Mouse (Mus musculus) heart, embryonic 15.5 days (tissue): ENCODE data around the gene Lmod2. TPM values are rescaled to one million over a fixed set of nuclear protein-coding genes. Genes with fewer than 3 reads are reported as not detected.
A peak's percentile ranks its signal among the peaks of the same experiment; 100 is the strongest.

Experiments used
- ATAC-seq: fragments of 200-750 bp; cut with Nextera tagmentation; replicated peaks from 2 replicates; pipeline ENCODE4 v1.8.0; 2017; ENCODE audit warnings: low read depth, moderate TSS enrichment; ENCODE audit not compliant: insufficient number of reproducible peaks, insufficient read depth, low FRiP score
- H3K27ac ChIP-seq: fragments of 300-500 bp; sonication (generic); 2 replicates; pipeline ENCODE4 v1.5.1; 2015; ENCODE audit warnings: mild to moderate bottlenecking, inconsistent platforms
- H3K27me3 ChIP-seq: fragments of 300-500 bp; sonication (generic); 2 replicates; pipeline ENCODE4 v1.6.1; 2015; ENCODE audit warnings: inconsistent platforms
- H3K36me3 ChIP-seq: fragments of 300-500 bp; sonication (generic); 2 replicates; pipeline ENCODE4 v1.6.1; 2015; ENCODE audit warnings: mild to moderate bottlenecking, inconsistent platforms
- H3K4me1 ChIP-seq: fragments of 300-500 bp; sonication (generic); replicated peaks from 2 replicates; pipeline ENCODE4 v1.6.1; 2015; ENCODE audit warnings: inconsistent platforms
- H3K4me2 ChIP-seq: fragments of 300-500 bp; sonication (generic); 2 replicates; pipeline ENCODE4 v1.6.1; 2015; ENCODE audit warnings: inconsistent platforms, mild to moderate bottlenecking, moderate library complexity
- H3K4me3 ChIP-seq: fragments of 300-500 bp; sonication (generic); 2 replicates; pipeline ENCODE4 v1.5.1; 2015; ENCODE audit warnings: mild to moderate bottlenecking, inconsistent platforms
- H3K9ac ChIP-seq: fragments of 300-500 bp; sonication (generic); 2 replicates; pipeline ENCODE4 v1.6.1; 2015; ENCODE audit warnings: mild to moderate bottlenecking, inconsistent platforms
- H3K9me3 ChIP-seq: fragments of 300-500 bp; sonication (generic); replicated peaks from 2 replicates; pipeline ENCODE4 v1.6.1; 2016; ENCODE audit warnings: inconsistent platforms
- WGBS: fragments of 180-500 bp; shearing (Covaris S2); methylation state at CpG from one replicate; pipeline ENCODE4 v1.1.7; 2015; ENCODE audit warnings: mixed read lengths; 5-methylcytosine and 5-hydroxymethylcytosine counted together
- polyA plus RNA-seq: library from polyadenylated mRNA; unstranded; fragments of >200 nt; fragmentation: Nextera tagmentation; extraction: Ambion mirVana; gene quantifications from 2 replicates; pipeline ENCODE4 v1.2.1, GENCODE M21; 2015

Lmod2 gene
- 38.2 and 51.2 TPM in 2 replicates for polyA plus RNA-seq

DNA sequence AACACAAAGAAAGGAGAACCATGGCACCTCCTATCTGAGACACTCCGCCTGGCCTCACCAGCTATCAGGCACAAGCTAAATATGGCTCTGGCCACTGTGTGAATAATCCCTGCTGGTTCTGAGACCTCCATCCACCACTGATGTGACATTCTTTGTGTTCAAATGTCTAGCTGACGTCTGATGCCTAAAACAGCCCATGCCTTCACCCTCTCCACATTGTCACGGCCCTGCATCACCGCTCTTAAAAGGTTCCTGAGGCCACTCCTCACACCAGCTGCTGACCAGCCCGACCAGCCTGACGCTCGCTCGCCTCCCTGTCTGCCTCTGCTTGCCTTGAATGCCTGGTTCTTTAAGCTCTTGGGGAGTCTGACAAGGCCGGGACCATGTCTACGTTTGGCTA is at the start of gene Lmod2:
Gene Lmod2 (plus strand): TSS at position 263 of the 400 bp plus-strand sequence.
- H3K27me3 ChIP-seq: no peaks in the 10 kb centered on the region
- peak within 1 kb of the TSS; percentile 90 for H3K27ac ChIP-seq
- peak; percentile 92 for ATAC-seq
- H3K4me2 ChIP-seq: peak within 1 kb of the TSS; percentile 66
- peaks cover 25% of the 10 kb centered on the region for H3K4me1 ChIP-seq
- H3K4me3 ChIP-seq: peak within 1 kb of the TSS; percentile 50
- H3K9me3 ChIP-seq: no peaks in the 10 kb centered on the region
- 46% methylated on average over 10 of the region's 10 CpGs for WGBS
- no peaks in the 10 kb centered on the region for H3K36me3 ChIP-seq
- H3K9ac ChIP-seq: peak within 1 kb of the TSS; percentile 64

DNA sequence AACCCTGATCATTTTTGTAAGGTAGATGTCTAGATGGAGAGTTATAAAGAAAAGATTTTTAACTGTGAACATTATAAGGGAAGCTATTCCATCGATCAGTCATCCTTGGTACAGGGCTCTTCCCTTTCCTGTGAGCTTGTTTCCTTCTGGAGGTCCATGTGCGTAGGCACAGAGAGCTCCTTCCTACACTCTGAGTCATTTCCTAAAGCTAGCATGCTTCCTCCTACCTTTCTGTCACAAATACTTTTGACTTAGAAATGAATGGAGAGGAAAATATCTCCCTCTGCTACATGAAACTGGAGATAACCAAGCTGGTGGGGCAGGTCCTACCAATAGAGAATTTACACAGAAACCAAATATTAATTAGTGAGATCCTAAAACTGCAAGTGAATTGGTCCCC is 47.8 kb upstream of the Lmod2 start:
- ATAC-seq: no peak
- H3K36me3 ChIP-seq: no peaks in the 10 kb centered on the region
- no peak overlapping the region for H3K4me2 ChIP-seq
- no peak overlapping the region for H3K4me3 ChIP-seq
- H3K9ac ChIP-seq: no peak overlapping the region
- WGBS: 63% methylated on average over 2 of the region's 2 CpGs
- no peaks in the 10 kb centered on the region for H3K9me3 ChIP-seq
- no peaks in the 10 kb centered on the region for H3K27me3 ChIP-seq
- no peak overlapping the region for H3K27ac ChIP-seq
- peaks cover 20% of the 10 kb centered on the region for H3K4me1 ChIP-seq

DNA sequence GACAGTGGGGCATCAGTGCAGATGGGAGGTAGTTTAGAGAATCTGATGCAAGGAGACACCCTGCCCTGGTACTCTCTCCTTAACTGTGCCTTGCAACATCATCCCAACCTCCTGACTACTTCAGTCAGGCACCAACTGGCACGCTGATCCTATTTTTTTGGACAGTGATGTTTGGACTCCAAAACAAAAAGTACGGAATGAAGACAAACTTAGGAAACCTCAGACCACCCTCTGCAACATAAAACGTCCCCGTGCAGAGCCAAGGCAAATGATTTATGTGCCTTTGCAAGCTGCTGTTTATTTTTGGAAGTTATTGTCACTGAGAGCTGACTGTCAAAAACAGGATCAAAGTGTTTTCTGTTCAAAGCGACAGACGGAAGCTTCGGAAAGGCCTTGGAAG is 45.5 kb upstream of the Lmod2 start:
- H3K4me2 ChIP-seq: no peak overlapping the region
- 33% methylated on average over 7 of the region's 7 CpGs for WGBS
- H3K9me3 ChIP-seq: no peaks in the 10 kb centered on the region
- H3K27me3 ChIP-seq: no peaks in the 10 kb centered on the region
- no peak overlapping the region for H3K4me3 ChIP-seq
- ATAC-seq: no peak
- H3K4me1 ChIP-seq: peaks cover 18% of the 10 kb centered on the region
- H3K9ac ChIP-seq: no peak overlapping the region
- H3K27ac ChIP-seq: no peak overlapping the region; the same call in 1 of the 2 replicates
- H3K36me3 ChIP-seq: no peaks in the 10 kb centered on the region

DNA sequence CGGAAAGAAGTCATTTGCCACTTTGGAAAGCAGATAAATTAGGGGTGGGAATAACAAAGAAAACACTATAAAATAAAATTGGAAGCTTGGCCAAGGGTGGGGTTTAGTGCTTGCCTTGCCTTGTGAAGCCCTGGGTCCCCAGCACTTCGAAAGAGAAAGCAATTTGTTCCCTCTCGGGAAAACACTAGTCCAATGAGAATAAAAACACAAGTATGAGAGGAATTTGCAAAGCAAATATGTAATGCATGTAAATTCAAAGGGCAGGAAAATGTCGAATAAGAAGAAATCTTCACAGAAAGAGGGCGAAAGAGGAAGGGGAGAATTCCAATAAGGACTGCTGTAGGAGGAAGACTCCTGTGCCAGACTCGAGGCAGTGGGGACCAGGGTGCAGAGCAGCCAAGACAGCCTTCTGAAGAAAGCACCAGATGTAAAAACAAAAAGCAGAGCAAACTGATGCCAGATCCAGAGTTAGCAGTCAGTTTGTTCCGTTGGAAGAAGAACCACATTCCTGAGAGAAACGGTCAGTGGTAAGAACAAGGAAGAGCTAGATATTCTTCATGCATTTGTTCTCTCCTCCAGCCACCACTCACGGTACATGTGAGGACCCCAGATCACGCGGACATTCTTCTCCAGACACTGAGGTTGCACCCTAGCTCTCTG is 43.0 kb upstream of the Lmod2 start:
- H3K27me3 ChIP-seq: no peaks in the 10 kb centered on the region
- WGBS: 50% methylated on average over 11 of the region's 11 CpGs
- no peak overlapping the region for H3K4me3 ChIP-seq
- H3K4me2 ChIP-seq: peak overlapping the region; percentile 16
- peak overlapping the region; percentile 43 for H3K27ac ChIP-seq
- ATAC-seq: no peak
- peaks cover 18% of the 10 kb centered on the region for H3K4me1 ChIP-seq
- no peaks in the 10 kb centered on the region for H3K9me3 ChIP-seq
- H3K36me3 ChIP-seq: no peaks in the 10 kb centered on the region
- H3K9ac ChIP-seq: no peak overlapping the region

DNA sequence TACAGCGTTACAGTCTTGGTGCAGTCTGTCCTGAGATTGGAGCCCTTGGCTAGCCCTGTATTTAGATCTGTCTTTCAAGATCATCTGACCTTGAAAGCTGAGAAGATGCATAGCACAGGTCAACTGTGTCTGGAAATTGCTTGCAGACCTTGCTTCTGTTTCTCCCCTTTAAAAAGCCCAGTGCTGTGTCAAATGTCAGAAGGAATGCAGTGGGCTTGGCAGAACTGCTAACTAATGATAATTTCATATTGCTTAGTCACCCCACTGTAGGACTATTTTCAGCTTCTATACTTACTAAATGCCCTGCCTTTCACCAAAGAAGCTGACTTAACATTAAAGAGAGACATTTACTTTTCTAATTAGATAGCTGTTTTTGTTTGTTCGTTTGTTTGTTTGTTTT is 42.1 kb upstream of the Lmod2 start:
- Histone ChIP-seq H3K9ac (no peak overlapping the region), H3K4me3 (no peak overlapping the region), H3K4me2 (no peak overlapping the region), H3K27me3 (no peaks in the 10 kb centered on the region), H3K36me3 (no peaks in the 10 kb centered on the region), H3K4me1 (peaks cover 18% of the 10 kb centered on the region), H3K27ac (peak overlapping the region; percentile 43), H3K9me3 (no peaks in the 10 kb centered on the region)
- 55% methylated on average over 2 of the region's 2 CpGs for WGBS
- ATAC-seq: no peak

DNA sequence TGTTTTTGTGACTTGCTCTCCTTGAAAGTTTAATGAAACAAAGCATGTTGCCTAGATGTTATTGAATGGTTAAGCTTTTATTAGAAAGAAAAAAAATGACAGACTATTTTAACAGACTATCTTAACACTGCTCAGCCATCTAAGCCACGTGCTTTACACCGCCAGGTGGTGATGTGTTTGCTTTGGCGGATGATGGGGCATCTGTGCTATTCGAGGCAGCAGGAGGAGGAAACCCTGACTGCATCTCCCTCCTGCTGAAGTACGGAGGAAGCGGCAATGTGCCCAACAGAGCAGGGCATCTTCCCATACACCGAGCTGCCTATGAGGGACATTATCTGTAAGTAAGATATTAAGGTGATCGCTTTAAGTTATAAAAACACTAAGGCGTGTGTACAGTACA is 33.5 kb upstream of the Lmod2 start:
- no peak for ATAC-seq
- no peaks in the 10 kb centered on the region for H3K4me1 ChIP-seq
- H3K27ac ChIP-seq: no peak overlapping the region
- no peak overlapping the region for H3K4me3 ChIP-seq
- no peak overlapping the region for H3K4me2 ChIP-seq
- H3K9ac ChIP-seq: no peak overlapping the region
- no peaks in the 10 kb centered on the region for H3K9me3 ChIP-seq
- no peaks in the 10 kb centered on the region for H3K36me3 ChIP-seq
- H3K27me3 ChIP-seq: no peaks in the 10 kb centered on the region
- WGBS: 53% methylated on average over 9 of the region's 9 CpGs

DNA sequence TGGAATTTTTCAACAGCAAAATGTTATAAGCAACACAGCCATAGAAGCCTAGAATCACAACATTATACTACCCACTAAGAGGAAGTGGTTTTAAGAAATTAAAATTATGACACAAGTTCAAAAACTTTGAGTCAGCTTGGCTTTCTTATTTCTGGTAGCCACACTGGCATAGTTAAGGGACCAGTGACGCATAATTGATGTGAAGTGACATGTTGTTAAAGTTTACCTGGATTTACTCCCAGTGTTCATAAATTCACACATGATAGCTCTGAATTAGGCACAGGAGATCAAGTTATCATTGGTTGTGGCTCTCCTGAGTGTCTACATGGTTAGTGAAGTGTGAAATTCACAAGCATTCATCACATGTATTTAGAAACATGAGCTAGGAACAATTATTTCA is 32.7 kb upstream of the Lmod2 start:
- Histone ChIP-seq H3K27me3 (no peaks in the 10 kb centered on the region), H3K4me1 (no peaks in the 10 kb centered on the region), H3K9ac (no peak overlapping the region), H3K9me3 (no peaks in the 10 kb centered on the region), H3K4me3 (no peak overlapping the region), H3K27ac (no peak overlapping the region), H3K36me3 (no peaks in the 10 kb centered on the region), H3K4me2 (no peak overlapping the region)
- 80% methylated on average over 1 of the region's 1 CpGs for WGBS
- no peak for ATAC-seq

DNA sequence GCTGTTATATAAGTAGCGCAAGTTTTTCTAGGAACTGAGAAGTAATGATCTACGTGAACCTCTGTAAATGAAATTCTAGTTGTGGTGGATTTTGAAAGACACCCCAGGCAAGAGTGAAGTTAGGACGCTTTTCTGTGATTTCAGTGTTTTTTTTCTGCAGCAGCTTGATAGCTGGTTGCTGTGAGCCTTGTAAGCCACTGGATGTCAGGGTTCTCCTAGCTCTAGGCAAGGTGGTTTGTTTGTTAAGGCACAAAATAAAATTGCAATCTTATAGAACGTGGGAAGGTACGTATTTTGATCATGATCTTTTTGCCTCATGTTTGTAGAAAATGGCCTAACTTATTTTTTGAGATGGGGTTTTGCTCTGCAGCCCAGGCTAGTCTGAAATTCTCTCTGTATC is 28.6 kb upstream of the Lmod2 start:
- Histone ChIP-seq H3K9me3 (no peaks in the 10 kb centered on the region), H3K4me2 (no peak overlapping the region), H3K4me3 (no peak overlapping the region), H3K27ac (no peak overlapping the region), H3K27me3 (no peaks in the 10 kb centered on the region), H3K4me1 (peaks cover 11% of the 10 kb centered on the region), H3K36me3 (no peaks in the 10 kb centered on the region), H3K9ac (no peak overlapping the region)
- ATAC-seq: no peak
- 70% methylated on average over 5 of the region's 5 CpGs for WGBS

DNA sequence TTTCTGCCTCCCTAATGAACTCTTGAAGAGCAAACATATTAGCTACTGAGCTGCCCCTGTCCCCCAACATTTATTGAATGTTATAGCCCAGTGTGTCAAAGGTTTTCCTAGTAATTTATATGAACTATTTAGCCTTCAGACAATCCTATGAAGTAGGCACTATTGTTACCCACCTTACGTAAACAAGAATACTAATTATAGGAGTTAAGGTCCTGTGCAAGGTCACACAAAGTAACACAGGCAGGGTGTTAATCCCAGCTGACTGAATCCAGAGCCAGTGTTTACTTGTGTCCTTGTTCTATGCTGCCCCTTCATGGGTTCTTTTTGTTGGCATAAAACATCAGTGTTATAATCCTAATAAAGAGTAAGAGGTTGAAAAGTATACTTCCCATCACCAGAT is 27.9 kb upstream of the Lmod2 start:
- no peak overlapping the region for H3K9ac ChIP-seq
- H3K4me2 ChIP-seq: no peak overlapping the region
- ATAC-seq: no peak
- H3K27me3 ChIP-seq: no peaks in the 10 kb centered on the region
- peak overlapping the region; percentile 29 for H3K27ac ChIP-seq
- H3K9me3 ChIP-seq: no peaks in the 10 kb centered on the region; the same call in 1 of the 2 replicates
- peaks cover 11% of the 10 kb centered on the region for H3K4me1 ChIP-seq
- H3K36me3 ChIP-seq: no peaks in the 10 kb centered on the region
- WGBS: 49% methylated on average over 1 of the region's 1 CpGs
- H3K4me3 ChIP-seq: no peak overlapping the region

DNA sequence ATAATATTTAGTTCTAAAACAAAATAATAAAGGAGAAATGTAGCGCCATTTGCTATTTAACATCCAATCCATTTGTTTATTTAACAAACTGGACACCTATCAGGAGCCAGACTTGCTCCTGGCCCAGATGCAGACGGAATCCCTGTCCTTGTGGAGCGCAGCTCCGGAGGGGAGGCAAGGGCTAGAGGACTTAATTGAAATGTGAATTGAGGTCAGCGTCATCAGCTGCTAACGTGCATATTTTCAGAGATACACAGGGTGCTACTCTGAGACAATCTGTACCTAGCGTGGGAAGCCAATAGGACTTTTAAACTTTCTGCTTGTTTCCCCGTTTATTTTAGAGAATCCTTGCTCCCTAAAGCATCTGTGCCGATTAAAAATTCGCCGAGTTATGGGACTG is 27.3 kb upstream of the Lmod2 start:
- Histone ChIP-seq H3K9ac (no peak overlapping the region), H3K27ac (no peak overlapping the region), H3K4me3 (no peak overlapping the region), H3K27me3 (no peaks in the 10 kb centered on the region), H3K4me2 (no peak overlapping the region), H3K9me3 (no peaks in the 10 kb centered on the region; the same call in 1 of the 2 replicates), H3K36me3 (no peaks in the 10 kb centered on the region), H3K4me1 (peaks cover 11% of the 10 kb centered on the region)
- no peak for ATAC-seq
- 69% methylated on average over 11 of the region's 11 CpGs for WGBS

DNA sequence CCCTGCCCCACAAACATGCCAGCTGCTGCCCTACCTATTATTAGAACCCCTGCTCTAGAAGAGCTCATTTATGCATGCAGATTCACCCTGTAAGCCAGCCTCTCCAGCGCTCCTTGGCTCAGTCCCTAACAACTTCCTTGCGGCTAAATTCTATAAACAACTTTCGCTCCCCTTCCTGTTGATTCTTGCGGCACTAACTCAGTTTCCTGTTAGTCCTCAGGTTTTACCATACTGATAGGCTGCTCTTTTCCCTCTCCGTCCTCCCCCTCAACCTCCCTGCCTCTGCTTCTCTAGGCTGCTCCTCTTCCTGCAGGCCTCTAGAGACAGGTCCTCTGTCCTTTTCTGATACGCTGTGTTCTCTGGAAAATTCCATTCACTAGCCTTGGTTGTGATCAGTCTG is 26.4 kb upstream of the Lmod2 start:
- ATAC-seq: no peak; the same call in 1 of the 2 replicates
- Histone ChIP-seq H3K27me3 (no peaks in the 10 kb centered on the region), H3K4me3 (no peak overlapping the region), H3K9me3 (no peaks in the 10 kb centered on the region; the same call in 1 of the 2 replicates), H3K4me1 (peaks cover 11% of the 10 kb centered on the region), H3K27ac (peak overlapping the region; percentile 52), H3K4me2 (no peak overlapping the region), H3K36me3 (no peaks in the 10 kb centered on the region), H3K9ac (no peak overlapping the region)
- 58% methylated on average over 6 of the region's 6 CpGs for WGBS

DNA sequence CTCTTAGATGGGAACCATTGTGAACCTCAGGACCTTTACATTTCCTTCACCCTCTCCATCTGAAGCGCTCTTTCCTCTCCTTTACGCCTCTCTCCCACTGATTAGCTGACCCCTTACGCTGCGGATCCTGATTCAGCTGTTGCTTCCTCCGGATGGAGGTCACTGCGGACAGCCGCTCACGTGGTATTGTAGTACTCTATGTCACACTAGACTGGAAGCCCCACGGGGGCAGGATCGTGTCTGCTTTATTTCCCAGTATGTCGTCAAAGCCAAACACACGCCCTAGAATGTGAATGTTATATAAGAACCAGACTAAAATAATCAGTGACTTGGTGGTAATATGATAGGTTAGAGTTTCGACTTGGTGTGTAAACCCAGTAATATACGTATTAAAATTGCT is 25.1 kb upstream of the Lmod2 start:
- Histone ChIP-seq H3K9ac (no peak overlapping the region), H3K4me2 (no peak overlapping the region), H3K36me3 (no peaks in the 10 kb centered on the region), H3K27me3 (no peaks in the 10 kb centered on the region), H3K4me1 (peaks cover 11% of the 10 kb centered on the region), H3K4me3 (no peak overlapping the region), H3K9me3 (no peaks in the 10 kb centered on the region; the same call in 1 of the 2 replicates), H3K27ac (no peak overlapping the region)
- ATAC-seq: no peak
- WGBS: 92% methylated on average over 14 of the region's 14 CpGs
